Mouse (Mus musculus) urinary bladder, postnatal 36 days (tissue): Measurements from ENCODE around the gene Isoc2a.
"Not testable (repeated sequence)": the region's sequence is repeated elsewhere in the genome, so short reads cannot be mapped to it uniquely, and the experiment has no call there.

Experiments used
- DNase-seq, 2 experiments: peaks; one replicate each; pipeline ENCODE4 v3.0.0; 2022; ENCODE audit warnings: low spot score in 2 of 2, mixed read lengths in 1 of 2

The Isoc2a gene

DNA sequence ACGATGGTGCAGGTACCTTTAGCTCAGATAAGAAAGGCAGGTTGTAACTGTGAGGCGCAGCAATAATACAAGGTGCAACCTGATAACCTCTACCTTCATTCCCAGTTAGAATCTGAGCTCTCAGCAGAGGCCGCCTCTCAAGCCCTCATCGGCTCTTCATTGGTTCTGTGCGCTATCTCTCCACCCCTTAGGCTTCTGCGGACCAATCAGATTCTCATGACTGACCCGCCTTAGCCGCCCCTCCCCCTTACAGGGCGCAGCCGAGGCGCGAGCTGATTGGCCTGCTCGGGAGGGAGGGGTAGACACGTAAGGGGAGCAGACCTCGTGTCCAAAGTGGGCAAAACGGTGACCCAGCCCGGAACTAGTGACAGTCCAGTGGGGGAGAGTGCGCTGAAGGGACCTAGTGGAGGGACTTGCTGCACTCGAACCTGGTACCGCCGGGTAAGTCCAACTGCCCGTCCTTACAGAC is at the start of gene Isoc2a:
TSS of gene Isoc2a (plus strand) at position 401 of the 469 bp plus-strand sequence.
- peak; percentile 82 to 91 for DNase-seq

- no peak for DNase-seq
Observed at GRCm38 (mm10) chr7:4830476-4830875, 46.5 kb upstream of the Isoc2a start.

DNA sequence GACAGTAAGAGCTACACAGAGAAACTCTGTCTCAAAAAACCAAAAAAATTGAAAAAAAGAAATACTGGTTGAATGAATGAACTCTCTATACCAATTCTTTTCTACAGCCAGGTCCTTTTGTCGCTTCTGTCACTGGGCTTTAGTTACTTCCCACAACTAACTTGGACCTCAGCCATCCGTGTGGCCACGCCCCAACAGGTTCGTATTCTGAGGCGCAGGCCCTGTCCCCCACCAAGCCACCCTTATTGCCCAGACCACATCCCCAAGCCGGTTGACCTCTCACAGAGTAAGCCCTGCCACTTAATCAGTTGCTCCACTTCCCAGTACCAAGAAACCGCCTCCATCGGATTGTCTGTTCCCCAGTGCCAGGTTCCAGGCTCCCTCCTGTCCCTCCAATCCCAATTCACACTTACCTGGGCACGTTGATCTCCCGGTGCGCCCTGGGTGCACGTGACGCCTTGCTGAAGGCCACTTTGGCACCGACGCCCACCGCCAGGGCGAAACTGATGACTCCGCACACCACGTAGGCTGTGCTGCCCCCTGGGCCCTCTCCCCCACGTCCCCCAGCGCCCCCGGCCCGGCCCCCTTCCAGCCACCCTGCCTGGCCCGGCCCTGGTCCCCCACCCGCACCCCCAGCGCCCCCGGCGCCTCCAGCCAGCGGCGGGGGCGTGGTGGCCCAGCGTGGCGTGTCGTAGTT is 41.2 kb upstream of the Isoc2a start:
- no peak for DNase-seq

- peak; percentile 45 to 63 for DNase-seq
Observed at GRCm38 (mm10) chr7:4836351-4836792, 40.6 kb upstream of the Isoc2a start.

DNA sequence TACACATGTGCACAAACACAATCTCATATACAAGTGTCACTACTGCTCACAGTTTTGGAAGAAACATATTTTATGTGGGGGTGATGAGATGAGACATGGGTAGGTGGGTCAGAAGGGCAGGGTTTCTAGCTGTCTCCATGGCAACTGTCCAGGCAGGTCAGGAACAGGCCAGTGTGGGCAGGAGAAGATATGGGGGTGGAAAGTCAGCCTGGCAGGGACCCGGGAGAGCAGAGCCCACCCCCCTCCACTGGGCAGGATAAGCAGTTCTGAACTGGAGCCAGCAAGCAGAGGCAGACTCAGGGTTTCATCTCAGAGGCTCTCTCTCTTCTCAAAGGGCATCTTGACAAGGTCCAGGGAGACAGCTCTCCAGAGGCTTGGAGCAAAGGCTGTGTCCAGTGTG is 39.3 kb upstream of the Isoc2a start:
- DNase-seq: no peak

GRCm38 (mm10) chr7:4842077-4842476 is 34.9 kb upstream of the Isoc2a start:
- no peak for DNase-seq

- no peak for DNase-seq
Observed at GRCm38 (mm10) chr7:4842634-4843131, 34.3 kb upstream of the Isoc2a start.

- DNase-seq: no peak
Observed at GRCm38 (mm10) chr7:4843604-4844244, 33.2 kb upstream of the Isoc2a start.

DNA sequence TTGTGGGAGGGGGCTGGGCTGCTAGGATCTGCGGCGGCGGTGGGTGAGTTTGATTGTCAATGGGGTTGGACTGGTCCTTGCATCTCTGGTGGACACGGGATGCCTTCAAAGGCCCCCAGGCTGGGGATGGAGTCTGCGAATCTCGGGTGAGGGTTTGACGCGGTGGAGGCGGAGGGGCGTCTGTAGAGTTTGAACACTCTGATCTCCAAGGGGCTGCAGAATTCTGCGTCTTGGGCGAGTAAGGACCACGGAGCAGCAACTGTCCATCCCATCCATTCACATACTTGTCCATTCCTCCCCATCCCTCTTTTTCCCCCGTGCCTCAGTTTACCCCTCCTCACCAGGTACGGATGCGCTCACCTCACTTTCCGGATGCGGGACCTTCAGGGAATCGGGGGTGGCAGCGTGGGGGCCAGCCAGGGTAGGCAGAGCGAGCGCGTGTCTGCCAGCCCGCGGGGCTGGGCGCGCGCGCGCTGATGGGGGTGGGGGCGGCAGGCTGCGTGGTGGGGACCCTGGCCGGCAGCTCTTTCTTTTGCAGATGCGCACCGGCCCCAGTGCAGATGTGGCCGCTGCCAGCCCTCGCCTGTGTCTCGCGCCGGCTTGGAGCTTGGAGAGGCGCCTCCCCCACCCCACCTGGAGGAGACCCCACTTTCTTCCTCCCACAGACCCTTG is 32.6 kb upstream of the Isoc2a start, which contains the start of gene Shisa7:
TSS of gene Shisa7 (minus strand) at position 452 of the 672 bp plus-strand sequence.
- DNase-seq: no peak

DNA sequence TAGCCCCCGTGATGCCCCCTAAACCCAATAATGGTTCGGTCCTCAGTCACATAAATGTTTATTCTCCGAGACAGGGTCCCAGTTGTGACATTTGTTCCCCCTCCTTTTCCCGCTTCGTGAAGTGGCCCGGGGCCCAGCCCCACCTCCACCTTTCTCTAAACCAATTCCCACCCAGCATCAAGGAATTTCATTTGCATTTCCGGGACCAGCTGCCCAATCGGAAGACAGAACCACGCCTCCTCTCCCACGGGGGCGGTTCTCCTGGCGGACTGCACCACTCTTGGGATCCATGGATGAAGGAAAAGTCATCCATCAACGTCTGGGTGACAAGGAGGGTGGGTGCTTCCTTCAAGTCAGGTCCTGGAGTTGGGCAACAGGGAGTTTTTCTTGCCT is 32.0 kb upstream of the Isoc2a start:
- no peak for DNase-seq

DNA sequence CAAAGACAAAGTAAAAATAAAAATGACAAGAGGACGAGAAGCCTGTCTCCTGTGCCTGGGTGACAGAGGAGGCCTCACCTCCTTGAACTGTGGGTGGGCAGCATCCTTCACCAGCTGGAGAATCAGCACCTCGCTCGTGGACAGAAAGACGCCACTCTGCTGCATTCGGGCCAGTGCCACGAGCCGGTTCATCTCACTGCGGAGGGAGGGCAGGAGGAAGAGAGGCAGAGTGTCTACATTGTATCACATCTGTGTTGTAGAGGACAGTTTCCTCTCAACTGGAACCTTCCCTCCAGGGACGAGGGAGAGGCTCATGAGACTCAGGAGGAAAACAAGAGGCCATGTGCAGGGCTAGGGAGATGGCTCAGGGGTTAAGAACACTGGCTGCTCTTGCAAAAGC is 27.6 kb upstream of the Isoc2a start:
- DNase-seq: no peak

- no peak for DNase-seq
Observed at GRCm38 (mm10) chr7:4850621-4851314, 26.2 kb upstream of the Isoc2a start.

GRCm38 (mm10) chr7:4851315-4851688 is 25.7 kb upstream of the Isoc2a start:
- no peak for DNase-seq

- no peak for DNase-seq
Observed at GRCm38 (mm10) chr7:4853613-4854012, 23.3 kb upstream of the Isoc2a start.

DNA sequence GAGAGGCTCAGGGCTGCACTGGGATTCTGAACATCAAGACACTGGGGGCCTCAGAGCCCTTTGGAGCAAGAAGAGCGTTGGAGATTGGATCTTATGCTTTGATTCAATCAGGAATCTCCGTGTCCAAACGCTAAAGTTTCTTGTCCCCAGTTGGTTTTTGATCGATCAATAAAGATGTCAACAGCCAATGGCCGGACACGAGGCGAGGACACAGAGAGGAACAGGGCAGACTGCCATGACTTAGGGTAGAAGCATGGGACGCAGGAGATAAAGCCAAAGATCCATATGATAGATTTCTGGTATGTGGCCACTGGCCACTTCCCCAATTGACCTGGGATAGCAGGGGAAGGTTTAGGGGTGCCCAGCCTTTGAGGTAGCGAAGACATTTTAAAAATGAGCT is 20.4 kb upstream of the Isoc2a start:
- no peak for DNase-seq

DNA sequence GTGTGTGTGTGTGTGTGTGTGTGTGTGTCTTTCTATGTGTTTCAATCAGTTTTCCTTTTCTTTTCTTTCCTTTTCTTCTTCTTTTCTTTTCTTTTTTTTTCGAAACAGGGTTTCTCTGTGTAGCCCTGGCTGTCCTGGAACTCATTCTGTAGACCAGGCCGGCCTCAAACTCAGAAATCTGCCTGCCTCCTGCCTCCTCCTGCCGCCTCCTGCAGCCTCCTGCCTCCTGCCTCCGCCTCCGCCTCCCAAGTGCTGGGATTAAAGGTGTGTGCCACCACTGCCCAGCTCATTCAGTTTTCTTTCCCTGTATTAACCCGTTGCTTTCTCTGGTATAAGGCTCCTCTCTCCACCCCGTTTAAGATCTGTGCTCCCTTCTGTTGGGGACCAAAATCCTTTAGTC is 19.6 kb upstream of the Isoc2a start:
- DNase-seq: no peak

DNA sequence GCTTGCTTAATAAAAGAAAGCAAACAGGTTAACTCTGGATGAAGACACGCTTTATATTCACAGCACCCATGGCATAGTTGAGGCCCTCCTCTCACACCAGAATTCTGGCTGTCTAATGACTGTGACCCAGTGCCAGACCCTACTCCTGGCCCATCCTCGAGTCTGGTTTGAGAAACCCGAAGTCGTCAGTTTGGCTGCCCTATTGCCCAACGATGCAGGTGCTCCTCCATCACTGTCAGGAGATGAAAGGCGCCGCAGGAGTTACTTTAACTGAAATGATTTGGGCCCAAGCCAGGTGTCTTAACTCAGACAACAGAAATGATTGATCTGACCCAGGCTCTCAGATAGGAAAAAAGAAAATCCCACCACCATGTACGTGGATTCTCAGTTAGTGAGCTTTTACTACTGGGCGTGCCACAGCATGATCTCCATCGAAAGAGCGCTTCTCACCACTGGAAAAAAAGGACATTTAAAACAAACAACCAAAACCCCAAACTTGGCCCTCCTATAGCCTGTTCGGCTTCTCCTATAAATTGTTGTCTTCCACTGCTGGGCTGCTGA is 17.5 kb upstream of the Isoc2a start:
- no peak for DNase-seq

DNA sequence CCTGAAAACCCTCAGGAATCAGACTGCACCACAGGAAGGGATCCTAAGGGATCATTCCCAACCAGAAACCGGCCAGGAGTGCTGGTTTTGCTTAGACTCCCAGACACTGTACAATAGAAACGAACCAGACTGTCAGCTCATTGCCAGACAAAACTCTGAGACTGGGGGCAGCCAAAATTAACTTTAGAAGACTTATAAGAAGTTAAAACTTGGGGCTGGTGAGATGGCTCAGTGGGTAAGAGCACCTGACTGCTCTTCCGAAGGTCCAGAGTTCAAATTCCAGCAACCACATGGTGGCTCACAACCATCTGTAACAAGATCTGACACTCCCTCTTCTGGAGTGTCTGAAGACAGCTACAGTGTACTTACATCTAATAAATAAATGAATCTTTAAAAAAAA is 16.0 kb upstream of the Isoc2a start:
- DNase-seq: not testable (repeated sequence)

DNA sequence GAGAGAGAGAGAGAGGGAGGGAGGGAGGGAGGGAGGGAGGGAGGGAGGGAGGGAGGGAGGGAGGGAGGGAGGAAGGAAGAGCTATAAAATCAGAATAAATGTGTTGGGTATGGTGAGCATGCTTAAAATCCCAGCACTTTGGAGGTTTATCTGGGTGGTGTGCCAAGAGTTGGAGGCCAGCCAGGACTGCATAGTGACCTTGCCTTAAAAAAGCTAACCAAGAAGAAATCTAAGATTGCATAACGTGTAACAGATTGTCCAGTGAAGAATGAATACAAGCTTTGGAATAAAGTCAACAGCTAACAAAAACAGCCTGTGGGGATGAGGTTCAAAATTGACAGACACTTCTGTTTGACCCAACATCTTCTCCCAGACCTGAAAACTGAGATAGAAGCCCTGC is 13.9 kb upstream of the Isoc2a start:
- peak in 1 of 2 experiments; percentile 81 for DNase-seq

DNA sequence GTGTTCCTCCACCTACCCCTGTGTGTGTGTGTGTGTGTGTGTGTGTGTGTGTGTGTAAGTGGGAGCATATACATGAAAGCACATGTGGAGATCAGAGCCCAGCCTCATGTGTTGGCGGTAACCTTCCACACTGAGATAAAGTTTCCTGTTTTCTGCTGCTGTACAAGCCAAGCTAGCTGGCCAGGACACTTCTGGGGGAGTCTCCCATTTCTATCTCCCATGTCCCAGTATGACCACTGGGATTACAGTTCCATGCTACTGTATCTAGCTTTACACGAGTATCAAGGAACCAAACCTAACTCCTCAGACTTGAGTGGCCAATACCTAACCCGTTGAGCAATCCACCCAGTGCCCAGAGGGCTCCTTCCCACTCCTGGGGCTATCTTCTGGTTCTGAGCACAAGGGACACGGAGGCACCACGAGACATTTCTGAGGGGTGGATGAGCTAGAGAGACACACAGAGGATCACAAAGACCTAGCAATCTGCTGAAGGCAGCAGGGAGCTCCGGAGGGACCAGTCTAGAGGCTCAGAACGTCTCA is 13.3 kb upstream of the Isoc2a start:
- DNase-seq: no peak

GRCm38 (mm10) chr7:4864130-4864845 is 12.7 kb upstream of the Isoc2a start:
- no peak for DNase-seq
